Mouse (Mus musculus): ENCODE results near the gene Dtx4. TPM values are rescaled to one million over a fixed set of nuclear protein-coding genes. Genes with fewer than 3 reads are reported as not detected.
A peak's percentile ranks its signal among the peaks of the same experiment; 100 is the strongest.
"Not testable (repeated sequence)": the region's sequence is repeated elsewhere in the genome, so short reads cannot be mapped to it uniquely, and the experiment has no call there.

Gene Dtx4
- total RNA-seq (2015) (7.3 and 9.9 TPM in 2 replicates), total RNA-seq (2017) (8.3 and 9.0 TPM in 2 replicates)

DNA sequence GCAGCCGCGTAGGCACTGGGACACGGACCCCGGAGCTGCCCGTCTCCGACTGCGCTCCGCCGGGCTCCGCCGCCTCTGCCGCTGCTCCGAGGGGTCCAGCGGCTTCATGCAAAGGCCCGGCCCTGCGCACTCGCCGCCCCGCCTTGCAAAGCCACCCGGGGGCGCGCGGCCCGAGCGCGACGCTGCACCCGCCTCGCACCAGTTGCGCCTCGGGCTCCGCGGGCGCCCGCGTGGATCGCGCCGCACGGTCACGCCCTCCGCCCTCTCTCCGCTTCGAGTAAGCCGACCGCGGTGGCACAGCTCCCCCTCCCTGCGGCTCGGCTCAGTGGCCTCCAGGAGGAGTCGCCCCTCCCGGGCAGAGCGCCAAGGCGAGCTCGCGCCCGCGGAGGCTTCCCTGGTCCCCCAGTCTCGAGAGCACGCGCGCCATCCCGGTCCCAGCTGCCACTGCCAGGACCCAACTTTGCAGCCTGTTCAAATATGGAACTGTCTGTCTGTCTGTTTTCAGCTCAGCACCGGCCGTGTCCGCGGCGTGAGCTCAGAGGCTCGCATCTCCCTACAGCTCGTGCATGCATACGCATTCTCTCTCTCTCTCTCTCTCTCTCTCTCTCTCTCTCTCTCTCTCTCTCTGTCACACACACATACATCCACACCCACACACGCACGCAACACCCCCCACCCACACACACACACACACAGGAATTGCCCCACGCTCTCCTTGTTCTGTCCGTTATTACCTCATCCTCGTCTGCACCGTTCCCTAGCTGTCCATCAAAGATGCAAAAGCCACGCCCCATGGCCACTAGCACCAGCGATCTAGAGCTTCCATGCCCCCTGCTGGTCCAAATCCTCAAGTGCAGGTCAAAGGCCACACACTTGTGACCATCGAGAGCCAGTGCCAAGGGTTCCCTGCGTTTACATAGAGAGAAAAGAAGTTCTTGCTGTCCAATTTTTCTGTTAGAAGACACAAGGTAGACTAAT is at the start of gene Dtx4:
Dtx4 (minus strand) TSS at position 85 of the 978 bp plus-strand sequence.
- ATAC-seq (ENCODE audit: poor library complexity, severe bottlenecking) = peak; percentile 91

DNA sequence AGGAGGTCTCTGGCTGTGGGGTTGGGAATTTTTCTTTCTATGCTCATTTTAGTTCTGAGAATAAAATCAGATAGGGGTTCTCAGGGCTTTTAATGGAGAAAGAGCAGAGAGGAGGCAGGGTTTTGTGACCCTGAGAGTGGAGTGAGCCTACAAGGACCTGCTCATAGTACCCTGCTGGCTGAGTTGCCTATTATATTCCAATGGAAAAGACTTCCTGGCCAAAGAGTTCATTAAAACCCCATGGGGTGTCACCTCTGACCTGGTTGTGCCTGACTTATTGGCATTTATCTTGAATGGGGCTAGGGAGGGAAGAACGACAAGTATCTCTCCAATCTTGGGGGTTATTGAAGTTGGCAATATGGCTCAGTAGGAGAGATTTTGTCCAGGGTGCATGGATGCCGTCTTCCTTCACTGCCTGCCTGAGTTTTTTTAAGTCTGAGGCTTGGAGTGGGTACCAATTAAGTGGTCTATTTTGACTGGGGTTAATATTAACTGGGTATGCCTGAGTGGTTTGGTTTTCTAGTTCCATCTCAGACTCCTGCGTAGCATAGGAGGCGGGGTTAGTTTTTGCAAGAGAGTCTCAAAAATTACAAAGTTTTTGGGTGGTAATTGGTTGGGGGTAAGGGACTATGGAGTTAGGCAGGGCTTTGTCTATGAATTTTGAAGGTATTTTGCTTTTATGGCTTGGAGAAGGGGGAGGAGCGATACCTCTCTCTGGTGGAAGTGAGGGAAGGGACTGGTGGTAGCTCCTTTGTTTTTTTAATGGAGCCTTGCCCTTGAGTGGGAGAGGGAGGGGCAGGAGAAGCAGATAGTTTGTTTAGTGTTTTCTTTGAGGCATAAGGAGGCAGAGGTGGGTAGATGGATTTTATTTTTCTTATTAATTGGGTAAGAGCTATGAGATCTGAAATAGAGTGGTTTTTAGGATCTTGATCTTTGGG is 49.0 kb upstream of the Dtx4 start:
- no peak for ATAC-seq (ENCODE audit: poor library complexity, severe bottlenecking)

DNA sequence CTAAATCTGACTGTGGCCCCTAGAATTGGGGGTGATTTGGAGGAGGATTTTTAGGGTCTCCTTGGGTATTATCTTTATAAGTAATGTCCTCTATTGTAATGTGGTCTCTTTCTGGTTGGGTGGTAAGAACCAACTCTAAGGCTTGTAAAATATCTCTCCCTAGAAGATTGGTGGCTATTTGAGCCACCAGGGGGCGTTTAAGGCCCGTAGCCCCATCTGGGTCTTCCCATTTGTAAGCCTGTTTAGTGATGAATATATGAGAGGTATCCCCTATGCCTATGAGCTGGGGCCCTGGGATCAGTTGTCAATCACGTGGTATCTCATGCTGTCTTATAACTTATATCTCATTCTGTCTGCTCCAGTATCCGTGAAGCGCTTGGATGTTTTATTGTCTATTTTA is 47.9 kb upstream of the Dtx4 start:
- peak; percentile 69 for ATAC-seq (ENCODE audit: poor library complexity, severe bottlenecking)

DNA sequence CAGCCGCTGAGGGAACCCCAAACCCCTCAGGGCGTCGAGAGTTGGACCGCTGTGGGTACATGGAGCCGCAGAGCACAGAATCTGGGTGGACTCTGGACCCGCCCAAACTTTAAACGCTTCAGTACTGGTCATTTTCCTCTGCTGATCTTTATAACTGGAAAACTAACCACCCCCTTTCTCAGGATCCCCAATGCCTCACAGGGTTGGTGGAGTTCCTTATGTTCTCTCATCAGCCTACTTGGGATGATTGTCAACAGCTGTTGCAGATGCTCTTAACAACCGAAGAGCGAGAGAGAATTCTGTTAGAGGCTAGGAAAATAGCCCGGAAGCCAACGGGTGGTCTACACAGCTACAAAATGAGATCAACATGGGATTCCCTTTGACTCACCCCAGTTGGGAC is 44.2 kb upstream of the Dtx4 start, which contains the start of gene Fam111a:
Fam111a (plus strand) TSS at position 301 of the 400 bp plus-strand sequence.
- ATAC-seq (ENCODE audit: poor library complexity, severe bottlenecking) = not testable (repeated sequence)

DNA sequence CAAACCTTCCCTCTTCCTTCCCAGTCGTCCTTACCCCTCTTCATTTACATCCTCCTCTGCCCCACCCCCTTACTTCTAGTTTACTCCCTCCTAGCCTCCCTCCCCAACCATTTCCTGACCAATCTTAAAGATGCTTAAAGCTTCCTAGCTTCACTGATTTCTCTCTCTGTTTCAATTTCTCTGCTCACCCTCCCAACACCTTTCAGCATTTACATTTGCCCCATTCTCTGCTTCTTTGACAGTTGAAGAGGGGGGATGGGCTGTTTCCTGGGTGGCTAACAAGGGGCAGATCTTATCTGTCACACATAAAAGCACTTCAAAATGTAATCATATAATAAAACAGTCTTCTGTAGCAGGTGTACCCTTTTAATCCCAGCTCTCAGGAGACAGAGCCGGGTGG is 40.4 kb upstream of the Dtx4 start:
- peak; percentile 25; the same call in 1 of the 2 replicates for ATAC-seq (ENCODE audit: poor library complexity, severe bottlenecking)

DNA sequence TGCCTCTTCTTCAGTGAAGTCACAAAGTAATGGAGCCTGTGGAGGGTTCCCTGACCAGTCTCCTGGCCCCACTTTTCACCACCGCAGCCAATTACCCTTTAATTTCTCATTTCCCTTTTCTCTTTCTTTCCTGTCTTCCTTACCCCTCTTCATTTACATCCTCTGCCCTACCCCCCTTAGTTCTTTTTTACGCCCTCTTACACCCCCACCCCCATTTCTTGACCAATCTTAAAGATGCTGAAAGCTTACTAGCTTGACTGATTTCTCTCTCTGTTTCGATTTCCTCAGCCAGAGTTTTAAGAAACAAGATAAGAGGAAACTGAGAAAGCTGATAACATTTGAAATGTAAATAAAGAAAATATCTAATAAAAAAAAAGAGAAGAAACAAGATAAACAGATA is 39.5 kb upstream of the Dtx4 start:
- ATAC-seq (ENCODE audit: poor library complexity, severe bottlenecking) = peak; percentile 23; the same call in 1 of the 2 replicates

DNA sequence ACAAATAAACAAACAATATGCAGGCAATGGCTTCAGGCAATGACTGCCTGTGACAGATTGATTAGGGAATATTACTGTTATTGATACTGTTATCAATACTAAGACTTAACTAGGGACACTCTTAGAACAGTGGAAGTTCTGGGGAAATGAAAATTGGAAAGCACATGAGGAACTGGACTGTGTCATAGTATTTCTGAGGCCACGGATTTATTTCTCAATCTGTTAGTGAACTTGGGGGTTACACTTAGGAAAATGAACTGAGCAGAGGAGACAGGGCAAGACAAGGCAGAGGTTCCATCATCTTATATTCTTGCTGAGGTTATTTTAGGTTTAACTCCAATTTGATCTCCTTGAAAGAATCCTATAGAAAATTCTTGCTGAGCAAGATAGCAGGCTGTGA is 38.7 kb upstream of the Dtx4 start:
- ATAC-seq (ENCODE audit: poor library complexity, severe bottlenecking) = peak; percentile 67

DNA sequence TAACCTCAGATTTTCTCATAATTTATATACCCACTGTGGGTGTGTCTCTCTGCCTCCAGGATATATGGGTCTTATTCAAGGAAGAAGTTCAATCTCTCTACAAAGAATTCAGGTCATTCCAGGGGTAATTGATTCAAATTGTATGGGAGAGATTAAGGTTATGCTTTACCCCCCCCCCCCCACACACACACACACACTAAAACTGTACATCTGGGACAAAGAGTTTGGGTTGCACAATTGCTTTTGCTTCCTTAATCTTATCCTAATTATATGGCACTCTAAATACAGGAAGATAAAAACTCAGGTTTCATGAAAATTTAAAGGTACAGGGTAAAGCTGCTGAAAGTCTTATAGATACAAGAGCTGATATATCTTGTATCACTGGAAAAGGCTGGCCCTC is 35.9 kb upstream of the Dtx4 start:
- peak; percentile 65 for ATAC-seq (ENCODE audit: poor library complexity, severe bottlenecking)

DNA sequence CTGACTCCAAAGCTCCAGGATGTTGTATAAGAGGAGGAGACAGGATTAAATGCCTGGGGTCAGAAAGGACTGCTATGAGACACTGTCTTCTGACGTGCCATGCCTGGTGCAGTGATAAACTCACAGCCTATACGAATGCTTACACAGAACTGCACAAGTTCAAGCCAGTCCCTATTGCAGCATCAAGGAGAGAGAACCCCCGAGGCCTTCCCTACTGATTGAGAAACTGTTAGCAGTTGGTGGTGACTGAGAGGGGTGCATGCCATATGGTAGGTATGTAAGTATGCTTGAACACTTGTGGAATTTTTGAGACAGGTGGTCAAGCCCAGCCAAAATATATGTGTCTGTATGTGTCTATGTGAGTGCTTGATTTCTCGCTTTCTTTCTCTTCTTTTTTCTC is 22.1 kb upstream of the Dtx4 start:
- no peak for ATAC-seq (ENCODE audit: poor library complexity, severe bottlenecking)

DNA sequence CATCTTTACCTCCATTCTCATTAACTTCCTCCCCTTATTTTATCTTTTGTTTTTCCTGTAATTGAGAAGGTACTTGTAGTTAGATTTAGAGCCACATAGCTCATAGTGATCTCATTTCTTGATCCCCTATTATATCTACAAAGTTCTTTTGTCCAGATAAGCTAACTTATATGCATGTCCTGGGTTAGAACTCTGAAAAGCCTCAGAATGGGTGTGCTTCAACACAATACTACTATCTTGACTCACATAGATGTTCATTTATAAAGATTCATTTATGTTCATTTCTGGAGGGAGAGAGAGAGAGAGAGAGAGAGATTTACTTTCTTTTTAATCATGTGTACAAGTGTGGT is 17.3 kb upstream of the Dtx4 start:
- ATAC-seq (ENCODE audit: poor library complexity, severe bottlenecking) = no peak

DNA sequence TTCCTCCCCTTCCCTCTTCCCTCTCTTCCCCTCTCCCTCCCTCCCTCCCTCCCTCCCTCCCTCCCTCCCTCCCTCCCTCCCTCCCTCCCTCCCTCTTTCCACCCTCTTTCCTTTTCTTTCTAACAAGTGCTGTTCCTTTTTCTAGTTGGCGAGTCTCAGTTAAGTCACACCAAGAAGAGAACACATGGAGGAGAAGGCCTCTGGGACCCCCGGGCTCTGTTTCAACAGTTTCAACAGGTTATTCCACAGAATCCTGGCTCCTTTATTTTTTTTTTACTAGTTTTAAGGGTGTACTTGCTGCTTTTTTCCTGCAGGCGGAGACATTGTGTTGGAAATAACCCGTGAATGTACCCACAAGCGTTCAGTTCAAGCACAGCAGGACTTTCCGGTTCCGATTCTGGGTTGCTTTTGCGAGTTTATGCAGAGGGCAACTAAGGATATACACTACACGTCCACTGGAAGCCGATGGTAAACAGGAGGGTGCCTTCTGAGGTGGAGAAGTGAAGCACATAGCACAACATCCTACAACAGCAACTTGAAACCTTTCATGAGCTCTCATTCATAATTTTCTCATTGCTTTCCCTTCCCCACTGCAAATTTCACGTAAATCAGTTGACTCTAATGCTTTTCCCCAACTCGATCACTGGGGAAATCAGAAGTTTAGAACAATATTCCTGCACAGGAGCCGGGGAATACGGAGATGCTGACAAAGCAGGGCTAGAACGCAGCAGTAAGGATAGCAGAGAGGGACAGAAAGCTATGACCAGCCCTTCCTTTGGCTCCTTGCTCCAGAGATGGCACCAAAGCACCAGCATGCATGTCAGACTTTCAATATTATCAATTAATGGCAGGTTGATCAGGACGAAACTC is 16.7 kb upstream of the Dtx4 start:
- peak; percentile 88 for ATAC-seq (ENCODE audit: poor library complexity, severe bottlenecking)

DNA sequence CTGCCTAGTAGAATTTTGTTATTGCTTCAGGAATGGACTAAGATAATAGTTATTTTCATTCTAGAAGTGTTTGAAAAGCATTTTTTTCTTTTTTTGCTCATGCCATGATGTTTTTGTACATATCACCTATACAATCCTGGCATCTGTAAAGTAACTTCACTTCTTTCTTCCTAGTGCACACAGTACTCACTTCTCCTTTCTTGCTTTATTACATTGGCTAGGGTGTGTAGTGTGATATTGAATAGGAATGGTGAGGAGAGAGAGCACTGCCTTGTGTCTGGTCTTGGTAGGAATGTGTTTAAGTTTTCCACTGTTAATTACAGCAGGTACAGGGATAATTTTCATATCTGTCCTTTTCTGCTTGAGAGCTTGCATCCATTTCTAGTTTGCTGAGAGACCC is 13.4 kb upstream of the Dtx4 start:
- ATAC-seq (ENCODE audit: poor library complexity, severe bottlenecking) = peak; percentile 67

DNA sequence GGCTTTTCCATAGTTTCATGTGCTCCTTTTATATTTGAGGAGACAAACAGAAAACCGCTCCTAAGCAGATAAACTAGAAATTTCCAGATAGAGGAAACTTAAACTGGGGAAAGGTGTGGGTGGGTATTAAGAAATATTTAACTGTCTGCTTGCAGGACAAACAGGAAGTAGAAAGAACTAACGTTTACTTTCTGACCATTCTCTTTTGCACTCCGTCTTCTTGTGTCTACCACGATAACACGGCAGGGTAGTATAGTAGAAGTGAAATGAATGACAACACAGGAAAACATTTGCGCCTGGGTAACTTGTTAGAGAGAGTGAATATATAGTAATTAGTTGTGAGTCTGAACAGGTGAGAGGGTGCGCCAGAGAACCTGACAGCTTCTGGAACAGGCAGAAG is 1.5 kb upstream of the Dtx4 start:
- no peak for ATAC-seq (ENCODE audit: poor library complexity, severe bottlenecking)

DNA sequence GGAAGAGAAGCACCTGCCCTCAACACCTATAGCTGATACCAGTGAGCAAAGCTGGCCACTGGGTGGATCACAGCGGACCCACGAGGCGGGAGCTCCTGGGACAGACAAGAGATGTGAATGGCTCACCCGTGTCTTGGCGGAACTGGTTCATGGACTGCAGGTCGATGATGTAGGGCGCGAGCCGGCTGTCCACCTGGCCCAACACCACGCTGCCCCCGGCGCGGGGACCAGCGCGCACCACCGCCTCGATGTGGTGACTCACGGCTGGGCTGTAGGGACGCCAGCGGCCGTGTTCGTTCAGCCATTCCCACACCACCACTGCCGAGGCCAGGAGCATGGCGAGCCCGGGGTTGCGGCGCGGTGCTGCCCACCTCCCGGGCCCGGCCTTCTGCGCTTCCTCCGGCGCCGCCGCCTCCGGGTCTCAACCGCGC is 358 bp downstream of the Dtx4 start:
- peak; percentile 27 for ATAC-seq (ENCODE audit: poor library complexity, severe bottlenecking)

DNA sequence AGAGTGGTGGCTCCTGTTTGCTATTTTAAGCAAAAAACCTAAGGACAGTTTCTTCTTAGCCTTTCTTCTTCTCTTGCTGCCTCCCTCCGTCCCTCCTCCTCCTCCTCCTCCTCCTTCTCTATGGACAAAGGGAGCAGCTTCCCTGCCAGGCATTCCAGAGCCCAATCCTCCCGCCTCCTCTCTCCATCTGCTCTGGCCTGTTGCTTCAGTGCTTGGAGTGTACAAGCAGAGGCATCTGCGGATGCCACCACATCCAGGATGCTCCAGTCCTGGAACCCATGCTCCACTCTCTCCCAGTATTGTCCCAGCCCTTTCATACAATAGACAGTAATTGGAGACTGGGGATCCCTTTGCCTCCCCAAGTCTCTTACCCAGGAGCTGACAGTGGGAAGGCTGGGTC is 1.1 kb downstream of the Dtx4 start:
- ATAC-seq (ENCODE audit: poor library complexity, severe bottlenecking) = no peak

DNA sequence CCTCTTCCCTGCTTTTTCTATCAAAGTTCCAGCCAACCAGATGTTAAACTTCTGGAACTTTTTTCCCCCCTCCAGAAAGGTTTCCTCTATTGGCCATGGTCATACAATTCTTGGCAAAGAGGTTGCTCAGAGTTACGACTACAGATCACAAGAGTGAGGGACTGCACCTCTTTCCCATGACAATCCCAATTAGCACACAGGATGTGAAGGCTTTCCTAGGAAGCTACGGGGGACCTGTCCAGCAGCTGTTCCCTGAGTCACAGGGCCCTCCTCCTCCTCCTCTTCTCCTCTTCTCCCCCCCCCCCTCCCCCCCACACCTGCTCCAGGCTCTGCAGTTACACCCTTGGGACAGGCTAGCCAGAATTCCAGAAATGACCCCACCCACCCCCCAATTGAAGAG is 1.8 kb downstream of the Dtx4 start:
- ATAC-seq (ENCODE audit: poor library complexity, severe bottlenecking) = no peak

DNA sequence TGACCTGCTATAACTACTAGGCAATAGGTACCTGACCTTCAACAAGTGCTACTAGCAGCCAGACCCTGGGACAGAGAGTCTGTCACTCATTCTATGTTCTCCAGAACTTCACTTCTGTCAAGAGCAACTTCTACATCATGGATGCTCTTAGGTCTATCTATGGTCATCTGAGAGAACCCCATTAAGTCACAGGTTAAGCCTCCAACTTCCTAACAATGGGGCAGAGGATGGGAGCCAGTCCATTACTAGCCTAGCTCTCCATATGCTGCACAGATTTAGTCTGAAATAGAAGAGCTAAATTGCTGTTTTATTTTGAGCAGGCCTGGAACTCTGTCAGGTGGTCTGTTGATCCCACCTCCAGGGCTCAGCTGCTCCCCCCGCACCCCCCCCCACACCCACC is 2.3 kb downstream of the Dtx4 start:
- no peak for ATAC-seq (ENCODE audit: poor library complexity, severe bottlenecking)

DNA sequence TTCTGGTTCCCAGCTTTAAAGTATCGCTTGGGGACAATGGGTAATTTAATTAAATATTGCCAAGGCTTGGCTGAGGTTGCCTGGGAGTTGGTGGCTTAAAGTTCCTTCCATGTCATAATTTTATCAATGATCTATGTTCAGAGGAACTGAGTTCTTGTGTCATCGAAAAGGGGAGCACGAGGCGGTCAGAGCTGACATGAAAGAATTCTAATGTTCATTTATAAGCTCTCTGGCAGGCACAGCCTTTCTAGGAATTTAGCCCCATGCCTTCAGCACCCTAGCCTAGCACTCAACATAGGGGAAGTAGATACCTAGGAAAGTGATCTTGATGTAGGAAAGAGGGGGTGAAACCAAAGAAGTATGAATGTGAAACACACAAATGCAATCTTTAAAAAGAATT is 2.9 kb downstream of the Dtx4 start:
- no peak for ATAC-seq (ENCODE audit: poor library complexity, severe bottlenecking)

DNA sequence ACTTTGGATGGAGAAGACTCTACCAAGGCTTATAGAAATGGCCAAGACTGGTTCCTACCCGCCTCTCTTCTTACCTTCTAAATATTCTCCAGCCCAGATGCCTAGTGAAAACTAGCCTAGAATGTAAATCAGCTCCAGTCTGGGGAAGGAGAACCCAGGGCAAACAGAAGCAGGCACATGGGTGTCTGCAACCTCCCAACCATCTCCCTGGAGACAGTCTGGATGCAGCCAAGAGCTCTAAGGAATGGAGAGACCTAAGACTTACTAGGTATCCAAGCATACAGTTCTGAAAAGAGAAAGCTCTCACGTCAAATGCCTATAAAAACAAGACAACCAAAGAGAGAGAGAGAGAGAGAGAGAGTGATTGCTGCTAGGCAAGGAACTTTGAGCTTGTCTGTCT is 3.3 kb downstream of the Dtx4 start:
- ATAC-seq (ENCODE audit: poor library complexity, severe bottlenecking) = no peak

DNA sequence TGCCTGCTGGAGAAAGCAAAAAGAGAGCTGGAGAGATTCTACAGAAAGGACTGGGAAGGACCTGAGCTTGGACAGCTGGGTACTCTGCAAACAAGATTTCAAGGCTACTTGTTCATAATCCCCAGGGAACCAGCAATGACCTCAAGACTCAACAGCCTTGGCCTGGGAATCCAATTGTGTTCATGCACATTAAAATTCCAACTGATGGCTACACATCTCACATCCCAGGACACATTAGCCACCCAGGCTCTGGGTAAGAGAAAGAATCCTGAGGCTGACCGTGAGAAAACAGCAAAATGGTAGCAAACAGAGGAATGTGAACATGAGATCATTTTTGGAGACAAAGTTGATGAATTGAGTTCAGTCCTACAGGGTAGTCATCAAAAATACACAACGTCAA is 5.0 kb downstream of the Dtx4 start:
- no peak for ATAC-seq (ENCODE audit: poor library complexity, severe bottlenecking)

Data from megakaryocyte, adult 5-6 weeks (primary cell).